Mouse (Mus musculus) kidney, embryonic 15.5 days (tissue): Measurements from ENCODE around the gene Ints3. TPM values are rescaled to one million over a fixed set of nuclear protein-coding genes. Genes with fewer than 3 reads are reported as not detected.

Experiments used
- ATAC-seq: fragments of 200-750 bp; cut with Nextera tagmentation; replicated peaks from 2 replicates; pipeline ENCODE4 v1.8.0; 2017; ENCODE audit warnings: moderate TSS enrichment; ENCODE audit not compliant: low FRiP score
- H3K27ac ChIP-seq: fragments of 300-500 bp; sonication (generic); 2 replicates; pipeline ENCODE4 v1.5.1; 2015; ENCODE audit warnings: mild to moderate bottlenecking, inconsistent platforms
- H3K27me3 ChIP-seq: fragments of 300-500 bp; sonication (generic); 2 replicates; pipeline ENCODE4 v1.6.1; 2015; ENCODE audit warnings: inconsistent platforms
- H3K36me3 ChIP-seq: fragments of 300-500 bp; sonication (generic); 2 replicates; pipeline ENCODE4 v1.6.1; 2015; ENCODE audit warnings: inconsistent platforms
- H3K4me1 ChIP-seq: fragments of 300-500 bp; sonication (generic); 2 replicates; pipeline ENCODE4 v1.6.1; 2015; ENCODE audit warnings: inconsistent platforms
- H3K4me2 ChIP-seq: fragments of 300-500 bp; sonication (generic); 2 replicates; pipeline ENCODE4 v1.6.1; 2015; ENCODE audit warnings: moderate library complexity, mild to moderate bottlenecking, inconsistent platforms
- H3K4me3 ChIP-seq: fragments of 300-500 bp; sonication (generic); replicated peaks from 2 replicates; pipeline ENCODE4 v1.5.1; 2015; ENCODE audit warnings: mild to moderate bottlenecking, inconsistent platforms
- H3K9ac ChIP-seq: fragments of 300-500 bp; sonication (generic); 2 replicates; pipeline ENCODE4 v1.6.1; 2015; ENCODE audit warnings: mild to moderate bottlenecking, inconsistent platforms
- H3K9me3 ChIP-seq: fragments of 300-500 bp; sonication (generic); replicated peaks from 2 replicates; pipeline ENCODE4 v1.6.1; 2016; ENCODE audit warnings: inconsistent platforms
- WGBS: fragments of 180-500 bp; shearing (Covaris S2); methylation state at CpG from one replicate; pipeline ENCODE4 v1.1.7; 2015; ENCODE audit warnings: mixed read lengths; 5-methylcytosine and 5-hydroxymethylcytosine counted together
- polyA plus RNA-seq: library from polyadenylated mRNA; unstranded; fragments of >200 nt; fragmentation: Nextera tagmentation; extraction: Ambion mirVana; gene quantifications from 2 replicates; pipeline ENCODE4 v1.2.1, GENCODE M21; 2015

Gene Ints3
- polyA plus RNA-seq, 1 experiment from 2014 or later = 38.1 TPM

- Histone ChIP-seq H3K36me3 (peaks cover 99% of the 10 kb centered on the region), H3K4me3 (no peak overlapping the region), H3K4me2 (no peak overlapping the region), H3K27me3 (no peaks in the 10 kb centered on the region), H3K27ac (no peak overlapping the region), H3K4me1 (peaks cover 5% of the 10 kb centered on the region; the same call in 1 of the 2 replicates), H3K9me3 (no peaks in the 10 kb centered on the region), H3K9ac (no peak overlapping the region)
- WGBS = 95% methylated on average over 3 of the region's 3 CpGs
- ATAC-seq = no peak
Observed at GRCm38 (mm10) chr3:90408721-90409120, 24.7 kb downstream of the Ints3 start.

- Histone ChIP-seq H3K27ac (no peak overlapping the region), H3K9me3 (no peaks in the 10 kb centered on the region), H3K27me3 (no peaks in the 10 kb centered on the region), H3K4me2 (no peak overlapping the region), H3K4me3 (no peak overlapping the region), H3K4me1 (no peaks in the 10 kb centered on the region), H3K9ac (no peak overlapping the region), H3K36me3 (peaks cover 100% of the 10 kb centered on the region)
- WGBS = 98% methylated on average over 5 of the region's 5 CpGs
- no peak for ATAC-seq
Observed at GRCm38 (mm10) chr3:90406414-90406813, 27.0 kb downstream of the Ints3 start.

GRCm38 (mm10) chr3:90404609-90405008 is 28.8 kb downstream of the Ints3 start:
- no peak overlapping the region for H3K9ac ChIP-seq
- no peaks in the 10 kb centered on the region for H3K9me3 ChIP-seq
- H3K36me3 ChIP-seq = peaks cover 100% of the 10 kb centered on the region
- H3K4me3 ChIP-seq = no peak overlapping the region
- H3K27me3 ChIP-seq = no peaks in the 10 kb centered on the region
- 72% methylated on average over 4 of the region's 4 CpGs for WGBS
- no peak for ATAC-seq
- H3K27ac ChIP-seq = no peak overlapping the region
- no peaks in the 10 kb centered on the region for H3K4me1 ChIP-seq
- H3K4me2 ChIP-seq = no peak overlapping the region

GRCm38 (mm10) chr3:90404121-90404520 is 29.3 kb downstream of the Ints3 start:
- H3K4me2 ChIP-seq = no peak overlapping the region
- H3K27me3 ChIP-seq = no peaks in the 10 kb centered on the region
- H3K9ac ChIP-seq = no peak overlapping the region
- no peaks in the 10 kb centered on the region for H3K4me1 ChIP-seq
- no peak overlapping the region for H3K4me3 ChIP-seq
- WGBS = 85% methylated on average over 3 of the region's 3 CpGs
- H3K36me3 ChIP-seq = peaks cover 100% of the 10 kb centered on the region
- no peaks in the 10 kb centered on the region for H3K9me3 ChIP-seq
- H3K27ac ChIP-seq = no peak overlapping the region
- ATAC-seq = no peak

GRCm38 (mm10) chr3:90400993-90401392 is 32.4 kb downstream of the Ints3 start:
- WGBS = 77% methylated on average over 4 of the region's 4 CpGs

GRCm38 (mm10) chr3:90395629-90396028 is 37.8 kb downstream of the Ints3 start:
- WGBS = 81% methylated on average over 3 of the region's 3 CpGs
- H3K27me3 ChIP-seq = no peaks in the 10 kb centered on the region
- no peak for ATAC-seq

More at GRCm38 (mm10) chr3:90400993-90401392, 32.4 kb downstream of the Ints3 start:
- no peaks in the 10 kb centered on the region for H3K9me3 ChIP-seq
- H3K4me2 ChIP-seq = no peak overlapping the region
- H3K4me1 ChIP-seq = no peaks in the 10 kb centered on the region
- no peak overlapping the region for H3K4me3 ChIP-seq
- no peak for ATAC-seq
- H3K27me3 ChIP-seq = no peaks in the 10 kb centered on the region
- no peak overlapping the region for H3K27ac ChIP-seq
- no peak overlapping the region for H3K9ac ChIP-seq
- H3K36me3 ChIP-seq = peaks cover 99% of the 10 kb centered on the region

GRCm38 (mm10) chr3:90392661-90393060 is 40.8 kb downstream of the Ints3 start:
- 76% methylated on average over 3 of the region's 3 CpGs for WGBS
- Histone ChIP-seq H3K4me3 (no peak overlapping the region), H3K9ac (no peak overlapping the region), H3K4me2 (no peak overlapping the region), H3K27me3 (no peaks in the 10 kb centered on the region), H3K36me3 (peaks cover 71% of the 10 kb centered on the region), H3K27ac (no peak overlapping the region), H3K4me1 (peaks cover 35% of the 10 kb centered on the region), H3K9me3 (no peaks in the 10 kb centered on the region)
- ATAC-seq = no peak

More at GRCm38 (mm10) chr3:90395629-90396028, 37.8 kb downstream of the Ints3 start:
- Histone ChIP-seq H3K36me3 (peaks cover 98% of the 10 kb centered on the region), H3K9me3 (no peaks in the 10 kb centered on the region), H3K4me1 (peaks cover 7% of the 10 kb centered on the region), H3K4me2 (no peak overlapping the region), H3K4me3 (no peak overlapping the region), H3K27ac (no peak overlapping the region), H3K9ac (no peak overlapping the region)

- no peak overlapping the region for H3K27ac ChIP-seq
- no peak for ATAC-seq
- peaks cover 40% of the 10 kb centered on the region for H3K4me1 ChIP-seq
- H3K9ac ChIP-seq = no peak overlapping the region
- no peaks in the 10 kb centered on the region for H3K27me3 ChIP-seq
- H3K4me2 ChIP-seq = no peak overlapping the region
- H3K36me3 ChIP-seq = peaks cover 66% of the 10 kb centered on the region
- H3K4me3 ChIP-seq = no peak overlapping the region
- WGBS = 92% methylated on average over 8 of the region's 8 CpGs
- H3K9me3 ChIP-seq = no peaks in the 10 kb centered on the region
Observed at GRCm38 (mm10) chr3:90391941-90392340, 41.5 kb downstream of the Ints3 start.

GRCm38 (mm10) chr3:90391004-90391403 is 42.4 kb downstream of the Ints3 start:
- Histone ChIP-seq H3K9ac (no peak overlapping the region), H3K36me3 (peaks cover 66% of the 10 kb centered on the region), H3K4me2 (0 out of 2 replicates have a peak overlapping the region, but pooled peaks have one; percentile 92), H3K4me1 (peaks cover 43% of the 10 kb centered on the region), H3K4me3 (no peak overlapping the region), H3K9me3 (no peaks in the 10 kb centered on the region), H3K27me3 (no peaks in the 10 kb centered on the region), H3K27ac (peak overlapping the region; percentile 90; the same call in 1 of the 2 replicates)
- 69% methylated on average over 4 of the region's 4 CpGs for WGBS
- ATAC-seq = no peak

GRCm38 (mm10) chr3:90389511-90390490 is 43.6 kb downstream of the Ints3 start, which contains the start of gene Slc27a3:
Slc27a3 (minus strand) TSS chr3:90389938.
- H3K4me2 ChIP-seq = peak within 1 kb of the TSS; percentile 92
- H3K9me3 ChIP-seq = no peaks in the 10 kb centered on the region
- peak within 1 kb of the TSS; percentile 63 for H3K9ac ChIP-seq
- H3K27ac ChIP-seq = peak within 1 kb of the TSS; percentile 90
- H3K27me3 ChIP-seq = no peaks in the 10 kb centered on the region
- under 1% methylated on average over 55 of the region's 55 CpGs for WGBS
- peak; percentile 72 for ATAC-seq
- peaks cover 57% of the 10 kb centered on the region for H3K36me3 ChIP-seq
- H3K4me3 ChIP-seq = peak within 1 kb of the TSS; percentile 60
- H3K4me1 ChIP-seq = peaks cover 49% of the 10 kb centered on the region

GRCm38 (mm10) chr3:90388726-90389510 is 44.5 kb downstream of the Ints3 start:
- ATAC-seq = peak; percentile 73

More at GRCm38 (mm10) chr3:90388726-90389510, 44.5 kb downstream of the Ints3 start:
- no peaks in the 10 kb centered on the region for H3K27me3 ChIP-seq
- peak overlapping the region; percentile 92 for H3K4me2 ChIP-seq
- peak overlapping the region; percentile 63 for H3K9ac ChIP-seq
- H3K4me3 ChIP-seq = peak overlapping the region; percentile 60
- peaks cover 52% of the 10 kb centered on the region for H3K4me1 ChIP-seq
- H3K36me3 ChIP-seq = peaks cover 48% of the 10 kb centered on the region
- H3K9me3 ChIP-seq = no peaks in the 10 kb centered on the region
- peak overlapping the region; percentile 90 for H3K27ac ChIP-seq
- 3% methylated on average over 53 of the region's 53 CpGs for WGBS
